Mouse (Mus musculus): Measurements from ENCODE around the gene Tob2. TPM values are rescaled to one million over a fixed set of nuclear protein-coding genes. Genes with fewer than 3 reads are reported as not detected.

Tob2 gene
- polyA plus RNA-seq, 2 experiments, result 5.1 to 5.6 TPM

- Histone ChIP-seq H3K9ac (replicated peaks) (peak overlapping the region; percentile 47; the same call in 1 of the 2 replicates), H3K4me3 (ENCODE audit: insufficient read depth in 1 of 2, low read depth in 2 of 2, low read length in 2 of 2) (peak overlapping the region; percentile 57 to 61), H3K27ac (peak overlapping the region; percentile 18), H3K9me3 (ENCODE audit: control insufficient read depth, low read length) (no peaks in the 10 kb centered on the region), H3K4me1 (replicated peaks; ENCODE audit: control insufficient read depth in 2 of 2, insufficient read depth in 2 of 2, low read length in 1 of 2) (peaks cover 9 to 21% of the 10 kb centered on the region in 2 experiments; a peak in 3 of 4 replicates), H3K27me3 (ENCODE audit: control insufficient read depth, insufficient read depth, low read length) (no peaks in the 10 kb centered on the region), H3K36me3 (replicated peaks; ENCODE audit: control insufficient read depth, insufficient read depth, low read depth) (no peaks in the 10 kb centered on the region), H3K4me2 (ENCODE audit: low read depth) (peak overlapping the region; percentile 78)
- TF ChIP-seq CTCF (IDR thresholded peaks at IDR 0.05; ENCODE audit: low read depth), result no peak
- TF ChIP-seq EP300 (IDR thresholded peaks at IDR 0.05; ENCODE audit: low read depth), result no peak
- no peak for ATAC-seq (ENCODE audit: insufficient read depth)
- 3% methylated on average over 10 of the region's 10 CpGs for WGBS (ENCODE audit: insufficient replicate concordance)
- DNase-seq (ENCODE audit: low read depth in 3 of 3, low spot score in 3 of 3), result no peak
Measured at GRCm38 (mm10) chr15:81810150-81810549, 48.4 kb downstream of the Tob2 start.

- ATAC-seq (ENCODE audit: insufficient read depth) (no peak), DNase-seq (ENCODE audit: low read depth in 3 of 3, low spot score in 3 of 3) (no peak)
- 32% methylated on average over 1 of the region's 1 CpGs for WGBS (ENCODE audit: insufficient replicate concordance)
- H3K4me1 ChIP-seq (replicated peaks; ENCODE audit: control insufficient read depth in 2 of 2, insufficient read depth in 2 of 2, low read length in 1 of 2), result peaks cover 9 to 21% of the 10 kb centered on the region in 2 experiments; a peak in 3 of 4 replicates
- H3K9ac ChIP-seq (replicated peaks), result no peak overlapping the region
- no peak overlapping the region for H3K27ac ChIP-seq
- peak overlapping the region; percentile 78 for H3K4me2 ChIP-seq (ENCODE audit: low read depth)
- TF ChIP-seq CTCF (IDR thresholded peaks at IDR 0.05; ENCODE audit: low read depth) (no peak), EP300 (IDR thresholded peaks at IDR 0.05; ENCODE audit: low read depth) (no peak)
- no peaks in the 10 kb centered on the region for H3K27me3 ChIP-seq (ENCODE audit: control insufficient read depth, insufficient read depth, low read length)
- H3K9me3 ChIP-seq (ENCODE audit: control insufficient read depth, low read length), result no peaks in the 10 kb centered on the region
- H3K4me3 ChIP-seq (ENCODE audit: insufficient read depth in 1 of 2, low read depth in 2 of 2, low read length in 2 of 2), result no peak overlapping the region; a peak in 1 of 4 replicates
- H3K36me3 ChIP-seq (replicated peaks; ENCODE audit: control insufficient read depth, insufficient read depth, low read depth), result no peaks in the 10 kb centered on the region
Measured at GRCm38 (mm10) chr15:81809550-81809949, 49.0 kb downstream of the Tob2 start.

- Histone ChIP-seq H3K36me3 (replicated peaks; ENCODE audit: control insufficient read depth, insufficient read depth, low read depth) (no peaks in the 10 kb centered on the region), H3K27ac (no peak overlapping the region)
- ATAC-seq (ENCODE audit: insufficient read depth), result no peak
Measured at GRCm38 (mm10) chr15:81808799-81809198, 49.8 kb downstream of the Tob2 start.

GRCm38 (mm10) chr15:81806621-81807404 is 51.8 kb downstream of the Tob2 start:
- H3K27me3 ChIP-seq (ENCODE audit: control insufficient read depth, insufficient read depth, low read length), result no peaks in the 10 kb centered on the region
- WGBS (ENCODE audit: insufficient replicate concordance), result 65% methylated on average over 4 of the region's 4 CpGs
- no peak overlapping the region for H3K27ac ChIP-seq
- H3K9me3 ChIP-seq (ENCODE audit: control insufficient read depth, low read length), result no peaks in the 10 kb centered on the region
- H3K4me2 ChIP-seq (ENCODE audit: low read depth), result no peak overlapping the region
- H3K4me1 ChIP-seq (replicated peaks; ENCODE audit: control insufficient read depth in 2 of 2, insufficient read depth in 2 of 2, low read length in 1 of 2), result peaks cover 24 to 25% of the 10 kb centered on the region in 2 experiments
- no peak overlapping the region for H3K4me3 ChIP-seq (ENCODE audit: insufficient read depth in 1 of 2, low read depth in 2 of 2, low read length in 2 of 2)
- TF ChIP-seq CTCF (IDR thresholded peaks at IDR 0.05; ENCODE audit: low read depth) (no peak), EP300 (IDR thresholded peaks at IDR 0.05; ENCODE audit: low read depth) (no peak)
- H3K9ac ChIP-seq (replicated peaks), result no peak overlapping the region
- ATAC-seq (ENCODE audit: insufficient read depth), result no peak
- DNase-seq (ENCODE audit: low read depth in 3 of 3, low spot score in 3 of 3), result no peak
- H3K36me3 ChIP-seq (replicated peaks; ENCODE audit: control insufficient read depth, insufficient read depth, low read depth), result no peaks in the 10 kb centered on the region

More at GRCm38 (mm10) chr15:81808799-81809198, 49.8 kb downstream of the Tob2 start:
- 58% methylated on average over 2 of the region's 2 CpGs for WGBS (ENCODE audit: insufficient replicate concordance)
- Histone ChIP-seq H3K9ac (replicated peaks) (no peak overlapping the region), H3K27me3 (ENCODE audit: control insufficient read depth, insufficient read depth, low read length) (no peaks in the 10 kb centered on the region), H3K4me2 (ENCODE audit: low read depth) (no peak overlapping the region), H3K4me1 (replicated peaks; ENCODE audit: control insufficient read depth in 2 of 2, insufficient read depth in 2 of 2, low read length in 1 of 2) (peaks cover 9 to 27% of the 10 kb centered on the region in 2 experiments; a peak in 3 of 4 replicates), H3K9me3 (ENCODE audit: control insufficient read depth, low read length) (no peaks in the 10 kb centered on the region), H3K4me3 (ENCODE audit: insufficient read depth in 1 of 2, low read depth in 2 of 2, low read length in 2 of 2) (no peak overlapping the region)
- no peak for DNase-seq (ENCODE audit: low read depth in 3 of 3, low spot score in 3 of 3)
- no peak for TF ChIP-seq CTCF (IDR thresholded peaks at IDR 0.05; ENCODE audit: low read depth)
- no peak for TF ChIP-seq EP300 (IDR thresholded peaks at IDR 0.05; ENCODE audit: low read depth)

GRCm38 (mm10) chr15:81805624-81806023 is 53.0 kb downstream of the Tob2 start:
- DNase-seq (ENCODE audit: low read depth in 3 of 3, low spot score in 3 of 3) (no peak), ATAC-seq (ENCODE audit: insufficient read depth) (no peak)
- Histone ChIP-seq H3K4me2 (ENCODE audit: low read depth) (no peak overlapping the region), H3K36me3 (replicated peaks; ENCODE audit: control insufficient read depth, insufficient read depth, low read depth) (no peaks in the 10 kb centered on the region), H3K27ac (no peak overlapping the region), H3K27me3 (ENCODE audit: control insufficient read depth, insufficient read depth, low read length) (no peaks in the 10 kb centered on the region), H3K4me3 (ENCODE audit: insufficient read depth in 1 of 2, low read depth in 2 of 2, low read length in 2 of 2) (no peak overlapping the region), H3K9me3 (ENCODE audit: control insufficient read depth, low read length) (no peaks in the 10 kb centered on the region), H3K9ac (replicated peaks) (no peak overlapping the region), H3K4me1 (replicated peaks; ENCODE audit: control insufficient read depth in 2 of 2, insufficient read depth in 2 of 2, low read length in 1 of 2) (peaks cover 24 to 28% of the 10 kb centered on the region in 2 experiments)
- TF ChIP-seq CTCF (IDR thresholded peaks at IDR 0.05; ENCODE audit: low read depth) (no peak), EP300 (IDR thresholded peaks at IDR 0.05; ENCODE audit: low read depth) (no peak)
- WGBS (ENCODE audit: insufficient replicate concordance), result 68% methylated on average over 6 of the region's 6 CpGs

Measured in liver, embryonic 14.5 days (tissue).